Mouse (Mus musculus): Measurements from ENCODE around the gene Csad.

GRCm38 (mm10) chr15:102188883-102189282, 15.6 kb downstream of the Csad start:
- TF ChIP-seq CTCF (IDR thresholded peaks at IDR 0.05) (no peak), POLR2A (IDR thresholded peaks at IDR 0.05; ENCODE audit: insufficient read depth, low read depth, low read length) (no peak)
